Mouse (Mus musculus): Measurements from ENCODE around the gene Nosip. TPM values are rescaled to one million over a fixed set of nuclear protein-coding genes. Genes with fewer than 3 reads are reported as not detected.

The Nosip gene
- total RNA-seq, 2 experiments from 2014 or later, result 30.8 to 31.6 TPM

- DNase-seq, result no peak
These were observed 3.3 kb upstream of the Nosip start for GRCm38 (mm10) chr7:45058607-45059571.

GRCm38 (mm10) chr7:45060632-45061122, 1.6 kb upstream of the Nosip start:
- DNase-seq, result no peak

GRCm38 (mm10) chr7:45061532-45062075, 625 bp upstream of the Nosip start:
- DNase-seq, result no peak

GRCm38 (mm10) chr7:45067190-45067999, 5.2 kb downstream of the Nosip start:
- DNase-seq, result no peak

- no peak for DNase-seq
These were observed 5.7 kb downstream of the Nosip start for GRCm38 (mm10) chr7:45068000-45068318.

GRCm38 (mm10) chr7:45069671-45070070, 7.4 kb downstream of the Nosip start:
- no peak for DNase-seq

GRCm38 (mm10) chr7:45072230-45072629, 10.0 kb downstream of the Nosip start:
- DNase-seq, result no peak

- DNase-seq, result no peak
These were observed 11.0 kb downstream of the Nosip start for GRCm38 (mm10) chr7:45073171-45073707.

GRCm38 (mm10) chr7:45073949-45074348, 11.7 kb downstream of the Nosip start:
- no peak for DNase-seq

GRCm38 (mm10) chr7:45075405-45075804, 13.2 kb downstream of the Nosip start:
- DNase-seq, result peak; percentile 80

- no peak for DNase-seq
These were observed 14.3 kb downstream of the Nosip start for GRCm38 (mm10) chr7:45076501-45076900.

GRCm38 (mm10) chr7:45077322-45077721, 15.1 kb downstream of the Nosip start:
- DNase-seq, result no peak

GRCm38 (mm10) chr7:45077829-45078228, 15.6 kb downstream of the Nosip start:
- no peak for DNase-seq

GRCm38 (mm10) chr7:45078513-45078912, 16.3 kb downstream of the Nosip start:
- peak; percentile 67 for DNase-seq

- DNase-seq, result peak; percentile 82
These were observed 17.6 kb downstream of the Nosip start for GRCm38 (mm10) chr7:45079856-45080255.

- DNase-seq, result no peak
These were observed 18.8 kb downstream of the Nosip start for GRCm38 (mm10) chr7:45081016-45081415.

- peak; percentile 72 for DNase-seq
These were observed 20.4 kb downstream of the Nosip start for GRCm38 (mm10) chr7:45082401-45083299.

GRCm38 (mm10) chr7:45083300-45083890, 21.2 kb downstream of the Nosip start:
- no peak for DNase-seq

GRCm38 (mm10) chr7:45086084-45086483, 23.9 kb downstream of the Nosip start:
- no peak for DNase-seq

- no peak for DNase-seq
These were observed 26.4 kb downstream of the Nosip start for GRCm38 (mm10) chr7:45088597-45088996.
